Mouse (Mus musculus) hindbrain, embryonic 11.5 days (tissue): ENCODE results near the gene Kdm2a. TPM values are rescaled to one million over a fixed set of nuclear protein-coding genes. Genes with fewer than 3 reads are reported as not detected.

Source experiments
- ATAC-seq: fragments of 200-750 bp; cut with Nextera tagmentation; 2 replicates; pipeline ENCODE4 v1.8.0; 2017; ENCODE audit warnings: mild to moderate bottlenecking, moderate TSS enrichment, moderate library complexity; ENCODE audit not compliant: low FRiP score
- DNase-seq: peaks from one replicate; pipeline ENCODE4 v3.0.0-alpha.2; 2015; ENCODE audit warnings: low spot score
- H3K27ac ChIP-seq: fragments of 300-500 bp; sonication (generic); 2 replicates; pipeline ENCODE4 v1.5.1; 2014; ENCODE audit warnings: mild to moderate bottlenecking, low read depth, low read length
- H3K27me3 ChIP-seq: fragments of 300-500 bp; sonication (generic); 2 replicates; pipeline ENCODE4 v1.6.1; 2014; ENCODE audit warnings: mild to moderate bottlenecking, low read length, moderate library complexity, mixed read lengths; ENCODE audit not compliant: control insufficient read depth, insufficient read depth
- H3K36me3 ChIP-seq: fragments of 300-500 bp; sonication (generic); 2 replicates; pipeline ENCODE4 v1.6.1; 2014; ENCODE audit warnings: mild to moderate bottlenecking, low read length, moderate library complexity, mixed read lengths; ENCODE audit not compliant: control insufficient read depth, insufficient read depth
- H3K4me1 ChIP-seq: fragments of 300-500 bp; sonication (generic); replicated peaks from 2 replicates; pipeline ENCODE4 v1.6.1; 2014; ENCODE audit warnings: low read length, mixed read lengths; ENCODE audit not compliant: control insufficient read depth, insufficient read depth
- H3K4me2 ChIP-seq: fragments of 300-500 bp; sonication (generic); replicated peaks from 2 replicates; pipeline ENCODE4 v1.6.1; 2014; ENCODE audit warnings: mild to moderate bottlenecking, low read depth, low read length
- H3K4me3 ChIP-seq: fragments of 300-500 bp; sonication (generic); 2 replicates; pipeline ENCODE4 v1.5.1; 2014; ENCODE audit warnings: low read depth, low read length
- H3K9ac ChIP-seq: fragments of 300-500 bp; sonication (generic); 2 replicates; pipeline ENCODE4 v1.6.1; 2014; ENCODE audit warnings: low read depth, low read length
- H3K9me3 ChIP-seq: fragments of 300-500 bp; sonication (generic); 2 replicates; pipeline ENCODE4 v1.6.1; 2016; ENCODE audit warnings: low read length; ENCODE audit not compliant: control insufficient read depth
- WGBS: fragments of 180-500 bp; shearing (Covaris S2); extraction: QIAGEN DNeasy Blood & Tissue Kit; methylation state at CpG from one replicate; pipeline ENCODE4 v1.1.7; 2014; 5-methylcytosine and 5-hydroxymethylcytosine counted together
- polyA plus RNA-seq: library from polyadenylated mRNA; unstranded; fragments of >200 nt; fragmentation: Nextera tagmentation; extraction: Ambion mirVana; gene quantifications from 2 replicates; pipeline ENCODE4 v1.2.1, GENCODE M21; 2014

Kdm2a gene
- polyA plus RNA-seq, 1 experiment from 2014 or later: 44.0 TPM

GRCm38 (mm10) chr19:4302936-4303639 lies 95.0 kb downstream of the Kdm2a start:
- no peak for ATAC-seq
- Histone ChIP-seq H3K4me3 (no peak overlapping the region), H3K36me3 (no peaks in the 10 kb centered on the region), H3K4me1 (peaks cover 24% of the 10 kb centered on the region), H3K27ac (no peak overlapping the region), H3K9me3 (no peaks in the 10 kb centered on the region), H3K27me3 (no peaks in the 10 kb centered on the region), H3K9ac (no peak overlapping the region), H3K4me2 (no peak overlapping the region)
- 75% methylated on average over 7 of the region's 7 CpGs for WGBS
- DNase-seq: no peak

GRCm38 (mm10) chr19:4301735-4302651 lies 96.1 kb downstream of the Kdm2a start:
- Histone ChIP-seq H3K9ac (no peak overlapping the region), H3K4me2 (peak overlapping the region; percentile 19; the same call in 1 of the 2 replicates), H3K4me3 (no peak overlapping the region)

GRCm38 (mm10) chr19:4300852-4301734 lies 97.0 kb downstream of the Kdm2a start:
- no peak overlapping the region for H3K4me2 ChIP-seq
- peak overlapping the region; percentile 12; the same call in 1 of the 2 replicates for H3K27ac ChIP-seq

More at GRCm38 (mm10) chr19:4301735-4302651, 96.1 kb downstream of the Kdm2a start:
- DNase-seq: peak; percentile 16
- H3K9me3 ChIP-seq: no peaks in the 10 kb centered on the region
- 50% methylated on average over 21 of the region's 21 CpGs for WGBS
- H3K27ac ChIP-seq: peak overlapping the region; percentile 12
- H3K4me1 ChIP-seq: peaks cover 24% of the 10 kb centered on the region
- H3K36me3 ChIP-seq: no peaks in the 10 kb centered on the region
- no peak for ATAC-seq
- no peaks in the 10 kb centered on the region for H3K27me3 ChIP-seq

GRCm38 (mm10) chr19:4300271-4300704 lies 97.8 kb downstream of the Kdm2a start:
- peaks cover 24% of the 10 kb centered on the region for H3K4me1 ChIP-seq
- no peak for DNase-seq
- H3K4me3 ChIP-seq: no peak overlapping the region
- WGBS: 43% methylated on average over 7 of the region's 7 CpGs
- no peaks in the 10 kb centered on the region for H3K36me3 ChIP-seq
- no peak overlapping the region for H3K9ac ChIP-seq
- no peak overlapping the region for H3K4me2 ChIP-seq
- no peak overlapping the region for H3K27ac ChIP-seq
- no peak for ATAC-seq
- no peaks in the 10 kb centered on the region for H3K9me3 ChIP-seq
- no peaks in the 10 kb centered on the region for H3K27me3 ChIP-seq

More at GRCm38 (mm10) chr19:4300852-4301734, 97.0 kb downstream of the Kdm2a start:
- no peak for ATAC-seq
- Histone ChIP-seq H3K4me1 (peaks cover 24% of the 10 kb centered on the region), H3K9me3 (no peaks in the 10 kb centered on the region), H3K9ac (no peak overlapping the region), H3K27me3 (no peaks in the 10 kb centered on the region), H3K36me3 (no peaks in the 10 kb centered on the region), H3K4me3 (no peak overlapping the region)
- WGBS: 77% methylated on average over 11 of the region's 11 CpGs
- no peak for DNase-seq

- no peaks in the 10 kb centered on the region for H3K36me3 ChIP-seq
- H3K4me3 ChIP-seq: no peak overlapping the region
- H3K9me3 ChIP-seq: no peaks in the 10 kb centered on the region
- 78% methylated on average over 6 of the region's 6 CpGs for WGBS
- H3K27me3 ChIP-seq: no peaks in the 10 kb centered on the region
- DNase-seq: no peak
- H3K27ac ChIP-seq: no peak overlapping the region
- H3K4me1 ChIP-seq: peaks cover 21% of the 10 kb centered on the region
- no peak for ATAC-seq
- H3K4me2 ChIP-seq: no peak overlapping the region
- no peak overlapping the region for H3K9ac ChIP-seq
Measured at GRCm38 (mm10) chr19:4299574-4300270, 98.4 kb downstream of the Kdm2a start.

GRCm38 (mm10) chr19:4299126-4299525 lies 99.0 kb downstream of the Kdm2a start:
- H3K27me3 ChIP-seq: no peaks in the 10 kb centered on the region
- whole genome bisulfite sequencing: 90% methylated on average over 7 of the region's 7 CpGs
- no peak overlapping the region for H3K9ac ChIP-seq
- no peaks in the 10 kb centered on the region for H3K9me3 ChIP-seq
- no peak overlapping the region for H3K27ac ChIP-seq
- H3K4me3 ChIP-seq: no peak overlapping the region
- H3K4me1 ChIP-seq: peaks cover 15% of the 10 kb centered on the region
- H3K36me3 ChIP-seq: 0 out of 2 replicates have a peak, but pooled peaks cover 3% of the 10 kb centered on the region
- no peak overlapping the region for H3K4me2 ChIP-seq
- DNase-seq: no peak
- no peak for ATAC-seq

- DNase-seq (no peak), ATAC-seq (no peak)
- no peak overlapping the region for H3K27ac ChIP-seq
- no peaks in the 10 kb centered on the region for H3K27me3 ChIP-seq
- H3K36me3 ChIP-seq: 0 out of 2 replicates have a peak, but pooled peaks cover 3% of the 10 kb centered on the region
- H3K4me1 ChIP-seq: peaks cover 11% of the 10 kb centered on the region
- no peak overlapping the region for H3K4me2 ChIP-seq
- WGBS: 90% methylated on average over 17 of the region's 17 CpGs
- no peaks in the 10 kb centered on the region for H3K9me3 ChIP-seq
- no peak overlapping the region for H3K4me3 ChIP-seq
- H3K9ac ChIP-seq: no peak overlapping the region
Measured at GRCm38 (mm10) chr19:4298322-4299121, 99.6 kb downstream of the Kdm2a start.
